Mouse (Mus musculus): ENCODE measurements at regions not wholly inside any gene's neighbourhood (a gene's known extent, or its start where the extent isn't known, plus 50 kb on each side); places are given as distances from the start of the nearest gene placed in this dataset.

DNA sequence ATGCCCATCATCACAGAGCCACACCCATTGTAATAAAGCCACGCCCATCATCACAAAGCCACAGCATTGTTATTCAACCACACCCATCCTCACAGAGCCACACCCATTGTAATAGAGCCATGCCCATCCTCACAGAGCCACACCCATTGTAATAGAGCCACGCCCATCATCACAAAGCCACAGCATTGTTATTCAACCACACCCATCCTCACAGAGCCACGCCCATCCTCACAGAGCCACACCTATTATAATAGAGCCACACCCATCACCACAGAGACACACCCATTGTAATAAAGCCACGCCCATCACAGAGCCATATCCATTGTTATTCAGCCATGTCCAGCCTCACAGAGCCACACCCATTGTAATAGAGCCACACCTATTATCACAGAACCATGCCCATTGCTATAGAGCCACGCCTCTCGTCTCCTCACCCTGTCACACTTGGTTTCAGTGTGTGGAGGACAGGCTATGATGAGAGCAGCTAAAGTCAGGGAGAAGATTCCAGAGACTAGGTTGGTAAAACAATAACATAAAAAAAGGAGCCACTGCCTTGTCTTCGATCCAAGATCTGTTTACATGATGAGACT, 85.6 kb downstream of the Gxylt1 start:
- Histone ChIP-seq H3K4me2 (no peak overlapping the region), H3K27me3 (no peaks in the 10 kb centered on the region), H3K4me3 (no peak overlapping the region), H3K27ac (no peak overlapping the region), H3K4me1 (peaks cover 7% of the 10 kb centered on the region), H3K36me3 (ENCODE audit: poor library complexity, severe bottlenecking) (no peaks in the 10 kb centered on the region), H3K9ac (no peak overlapping the region), H3K9me3 (replicated peaks) (no peaks in the 10 kb centered on the region)
- 90% methylated on average over 7 of the region's 7 CpGs for WGBS
- ATAC-seq: no peak

DNA sequence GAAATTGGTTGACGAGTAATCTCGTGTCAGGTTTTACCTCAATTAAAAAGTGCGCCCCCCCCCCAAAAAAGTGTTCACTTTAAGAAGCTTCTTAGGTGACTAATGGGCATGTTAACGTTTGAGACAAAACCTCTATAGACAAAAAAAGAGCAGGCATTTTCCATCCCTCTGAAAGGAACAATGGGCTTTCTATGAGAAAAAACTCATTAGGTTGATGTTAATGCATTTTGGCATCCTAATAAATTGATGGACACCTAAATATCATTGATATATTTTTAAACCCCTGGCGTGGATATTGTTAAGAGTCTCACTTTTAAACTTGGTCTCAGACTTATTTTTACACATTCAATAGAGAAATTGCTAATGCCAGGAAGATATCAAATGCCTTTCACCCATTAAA, 98.8 kb downstream of the Gxylt1 start:
- 68% methylated on average over 5 of the region's 5 CpGs for WGBS
- Histone ChIP-seq H3K9ac (no peak overlapping the region), H3K4me1 (no peaks in the 10 kb centered on the region), H3K9me3 (replicated peaks) (no peaks in the 10 kb centered on the region), H3K4me3 (no peak overlapping the region), H3K27me3 (no peaks in the 10 kb centered on the region), H3K27ac (no peak overlapping the region), H3K4me2 (no peak overlapping the region), H3K36me3 (ENCODE audit: poor library complexity, severe bottlenecking) (no peaks in the 10 kb centered on the region)
- no peak for ATAC-seq

DNA sequence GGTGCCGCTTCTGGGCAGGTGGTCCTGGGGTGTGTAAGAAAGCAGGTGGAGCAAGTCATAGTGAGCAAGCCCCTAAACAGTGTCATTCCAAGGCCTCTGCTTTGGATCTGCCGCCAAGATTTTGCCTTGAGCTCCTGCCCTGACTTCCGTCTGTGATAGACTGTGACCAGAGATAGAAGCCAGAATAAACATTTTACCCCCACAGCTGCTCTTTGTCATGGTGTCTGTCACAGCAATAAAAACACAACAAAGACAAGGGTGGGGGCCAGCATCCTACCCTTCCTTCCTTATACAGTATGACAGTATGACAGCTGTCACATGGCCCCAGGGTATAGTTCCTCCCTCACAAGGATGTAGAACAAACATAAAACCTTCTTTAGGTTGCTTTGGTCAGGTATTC, 106.2 kb downstream of the Gxylt1 start:
- WGBS: 90% methylated on average over 3 of the region's 3 CpGs
- Histone ChIP-seq H3K9me3 (replicated peaks) (no peaks in the 10 kb centered on the region), H3K27ac (no peak overlapping the region), H3K9ac (no peak overlapping the region), H3K4me3 (no peak overlapping the region), H3K36me3 (ENCODE audit: poor library complexity, severe bottlenecking) (no peaks in the 10 kb centered on the region), H3K4me2 (no peak overlapping the region), H3K27me3 (no peaks in the 10 kb centered on the region), H3K4me1 (no peaks in the 10 kb centered on the region)
- ATAC-seq: no peak

DNA sequence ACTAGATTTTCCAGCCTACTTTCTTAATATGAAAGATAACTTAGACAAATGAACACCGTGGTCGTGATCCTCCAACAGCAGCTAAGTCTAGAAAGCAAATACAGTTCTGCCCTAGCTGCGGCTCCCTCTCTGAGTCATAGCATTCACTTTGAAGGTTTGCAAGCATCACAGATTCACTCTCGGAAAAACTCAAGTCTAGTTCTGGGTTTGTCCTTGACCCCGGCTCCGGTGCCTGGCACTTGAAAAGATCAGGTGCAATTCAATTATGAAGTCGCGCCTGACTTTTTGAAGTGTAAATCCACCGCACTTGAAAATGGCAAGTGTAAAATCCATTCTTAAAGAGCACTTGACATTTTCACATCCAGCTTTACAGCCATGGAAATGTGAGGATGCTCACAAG, 107.5 kb downstream of the Gxylt1 start:
- H3K36me3 ChIP-seq (ENCODE audit: poor library complexity, severe bottlenecking): no peaks in the 10 kb centered on the region
- H3K9me3 ChIP-seq (replicated peaks): no peaks in the 10 kb centered on the region
- no peak overlapping the region for H3K4me2 ChIP-seq
- ATAC-seq: no peak
- H3K4me1 ChIP-seq: 0 out of 2 replicates have a peak, but pooled peaks cover under 1% of the 10 kb centered on the region
- H3K27me3 ChIP-seq: no peaks in the 10 kb centered on the region
- no peak overlapping the region for H3K27ac ChIP-seq
- no peak overlapping the region for H3K9ac ChIP-seq
- WGBS: 93% methylated on average over 9 of the region's 9 CpGs
- no peak overlapping the region for H3K4me3 ChIP-seq

DNA sequence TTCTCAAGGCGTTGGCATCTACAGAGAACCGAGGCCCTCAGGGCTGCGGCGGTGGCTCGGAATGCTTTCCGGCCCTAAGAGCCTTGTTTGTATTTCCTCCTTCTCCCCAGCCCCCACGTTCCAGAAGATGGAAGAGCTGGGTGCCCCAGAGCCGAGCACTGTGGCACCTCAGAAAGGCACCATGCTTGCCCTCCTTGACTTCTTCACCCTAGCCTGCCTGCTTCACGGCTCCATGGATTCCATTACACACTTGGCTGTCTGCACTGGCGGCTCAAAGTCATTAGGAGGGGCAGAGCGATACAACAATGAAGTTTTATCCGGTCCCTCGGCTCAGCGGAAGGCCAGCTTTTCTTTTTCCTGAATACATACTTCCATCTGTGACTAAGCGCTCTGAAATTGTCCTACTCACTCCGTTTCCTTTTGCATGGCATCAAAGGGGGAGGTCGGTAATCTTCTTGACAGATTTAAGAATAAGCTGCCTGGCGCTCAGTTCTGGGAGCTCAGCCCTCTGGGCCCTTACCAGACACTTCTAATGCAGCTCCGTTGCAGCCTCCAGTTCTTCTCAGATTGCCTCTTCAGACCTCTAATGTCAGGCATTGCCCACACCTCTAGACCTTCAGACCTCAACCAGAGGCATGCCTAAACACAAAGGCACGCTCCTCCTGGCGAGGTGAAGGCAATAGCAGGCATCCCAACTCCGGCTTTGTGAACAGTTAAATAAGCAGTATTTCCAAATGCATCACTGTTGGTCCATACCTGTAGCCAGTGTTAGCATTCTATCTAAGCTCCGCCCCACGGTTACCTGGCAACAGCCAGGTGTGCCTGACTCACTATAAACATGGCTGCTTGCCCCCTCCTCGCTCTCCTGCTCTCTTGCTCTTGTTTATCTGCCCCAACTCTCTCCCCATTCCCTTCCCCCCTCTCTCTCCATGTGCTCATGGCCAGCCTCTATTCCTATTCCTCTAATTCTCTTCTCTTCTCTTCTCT, 112.8 kb downstream of the Gxylt1 start:
- WGBS: 65% methylated on average over 25 of the region's 25 CpGs
- Histone ChIP-seq H3K27me3 (no peaks in the 10 kb centered on the region), H3K4me2 (no peak overlapping the region; the same call in 1 of the 2 replicates), H3K9me3 (replicated peaks) (no peaks in the 10 kb centered on the region), H3K36me3 (ENCODE audit: poor library complexity, severe bottlenecking) (no peaks in the 10 kb centered on the region), H3K4me1 (peaks cover 11% of the 10 kb centered on the region; the same call in 1 of the 2 replicates), H3K9ac (no peak overlapping the region), H3K27ac (no peak overlapping the region), H3K4me3 (no peak overlapping the region)
- no peak for ATAC-seq

DNA sequence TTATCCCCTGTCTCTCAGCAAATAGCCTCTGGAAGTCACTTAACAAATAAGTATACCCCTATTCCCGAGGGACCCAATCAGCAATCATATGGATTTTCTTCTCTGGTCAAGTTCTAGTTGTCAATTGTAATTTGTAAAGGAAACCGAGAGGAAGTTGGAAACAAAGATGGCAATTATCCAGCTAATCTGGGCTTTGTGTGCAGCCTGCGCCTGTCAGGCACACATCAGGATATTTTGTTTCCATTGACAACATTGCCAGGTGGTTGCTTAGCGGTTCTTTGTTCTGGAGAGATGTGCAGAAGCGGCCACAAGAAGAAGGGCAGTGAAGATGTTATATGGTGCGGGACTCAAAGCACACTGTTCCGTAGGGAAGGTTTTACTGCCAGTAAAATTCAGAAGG, 113.7 kb downstream of the Gxylt1 start:
- no peaks in the 10 kb centered on the region for H3K36me3 ChIP-seq (ENCODE audit: poor library complexity, severe bottlenecking)
- ATAC-seq: no peak
- H3K9ac ChIP-seq: no peak overlapping the region
- no peak overlapping the region for H3K4me2 ChIP-seq
- WGBS: 49% methylated on average over 7 of the region's 7 CpGs
- H3K27me3 ChIP-seq: no peaks in the 10 kb centered on the region
- no peak overlapping the region for H3K27ac ChIP-seq
- H3K4me1 ChIP-seq: peaks cover 11% of the 10 kb centered on the region; the same call in 1 of the 2 replicates
- no peaks in the 10 kb centered on the region for H3K9me3 ChIP-seq (replicated peaks)
- no peak overlapping the region for H3K4me3 ChIP-seq

DNA sequence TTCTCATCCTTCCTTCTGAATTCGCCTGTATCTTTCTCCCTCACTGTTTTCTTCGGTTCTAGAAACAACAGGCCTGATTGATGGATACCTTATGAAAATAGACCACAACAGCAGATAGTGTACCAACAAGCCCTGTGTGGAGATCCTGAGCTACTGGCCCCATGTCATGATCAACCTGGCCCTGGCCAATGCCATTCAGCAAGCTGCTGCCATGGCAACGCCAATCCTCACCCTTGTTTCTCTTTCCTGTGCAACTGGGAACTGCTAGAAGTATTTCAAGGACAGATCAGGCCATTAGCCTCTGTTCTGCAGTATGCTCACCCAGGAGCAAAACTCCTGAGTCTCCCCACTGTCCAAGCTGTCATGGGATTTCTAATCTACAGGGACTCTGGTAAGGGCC, 119.2 kb downstream of the Gxylt1 start:
- 0 out of 2 replicates have a peak, but pooled peaks cover 3% of the 10 kb centered on the region for H3K9me3 ChIP-seq (replicated peaks)
- WGBS: 81% methylated on average over 3 of the region's 3 CpGs
- no peaks in the 10 kb centered on the region for H3K36me3 ChIP-seq (ENCODE audit: poor library complexity, severe bottlenecking)
- H3K4me1 ChIP-seq: 0 out of 2 replicates have a peak, but pooled peaks cover 3% of the 10 kb centered on the region
- H3K4me2 ChIP-seq: no peak overlapping the region
- H3K27ac ChIP-seq: no peak overlapping the region
- no peaks in the 10 kb centered on the region for H3K27me3 ChIP-seq
- H3K4me3 ChIP-seq: no peak overlapping the region
- no peak overlapping the region for H3K9ac ChIP-seq
- no peak for ATAC-seq

DNA sequence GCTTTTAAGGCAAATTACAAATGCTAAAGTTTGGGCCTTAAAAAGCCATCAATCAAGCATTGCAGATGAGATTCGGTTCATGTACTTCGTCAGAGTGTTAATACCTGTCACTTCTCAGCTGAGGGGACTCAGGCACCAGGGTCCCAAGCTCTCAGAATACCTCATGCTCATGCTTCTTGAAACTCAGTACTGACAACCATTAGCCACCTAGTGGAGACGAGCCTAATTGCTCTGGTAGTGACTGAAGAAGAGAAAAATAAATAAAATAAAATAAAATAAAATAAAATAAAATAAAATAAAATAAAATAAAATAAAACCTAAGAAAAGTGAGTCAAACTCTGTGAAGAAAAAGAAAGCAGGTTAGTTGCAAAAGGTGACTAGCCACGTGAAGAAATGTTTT, 121.0 kb downstream of the Gxylt1 start:
- ATAC-seq: no peak
- Histone ChIP-seq H3K4me2 (no peak overlapping the region), H3K27me3 (no peaks in the 10 kb centered on the region), H3K4me1 (0 out of 2 replicates have a peak, but pooled peaks cover 3% of the 10 kb centered on the region), H3K27ac (no peak overlapping the region), H3K4me3 (no peak overlapping the region), H3K9ac (no peak overlapping the region), H3K9me3 (replicated peaks) (0 out of 2 replicates have a peak, but pooled peaks cover 3% of the 10 kb centered on the region), H3K36me3 (ENCODE audit: poor library complexity, severe bottlenecking) (no peaks in the 10 kb centered on the region)
- 64% methylated on average over 4 of the region's 4 CpGs for WGBS

DNA sequence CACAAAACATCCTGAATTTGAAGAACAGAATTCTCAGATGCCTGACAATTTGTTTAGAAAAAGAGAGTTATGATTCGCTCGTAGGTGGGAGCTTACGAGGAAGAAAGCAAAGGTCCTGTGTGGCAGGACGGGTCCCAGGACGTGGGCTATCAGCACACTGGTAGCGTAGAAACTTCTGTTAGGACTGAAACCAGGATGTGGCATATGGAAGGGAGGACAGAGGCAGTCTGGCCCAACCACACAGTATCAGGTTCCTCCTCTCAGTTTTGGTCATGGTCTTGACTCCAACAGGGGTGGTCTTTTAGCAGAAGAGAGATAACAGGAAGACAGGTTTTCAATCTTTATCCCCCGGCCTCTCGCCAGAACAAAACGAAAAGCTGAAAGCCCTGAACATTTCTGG, 130.1 kb downstream of the Gxylt1 start:
- ATAC-seq: no peak
- Histone ChIP-seq H3K27me3 (no peaks in the 10 kb centered on the region), H3K36me3 (ENCODE audit: poor library complexity, severe bottlenecking) (no peaks in the 10 kb centered on the region), H3K27ac (no peak overlapping the region), H3K9me3 (replicated peaks) (no peaks in the 10 kb centered on the region), H3K4me2 (no peak overlapping the region), H3K4me3 (no peak overlapping the region), H3K9ac (no peak overlapping the region), H3K4me1 (0 out of 2 replicates have a peak, but pooled peaks cover 3% of the 10 kb centered on the region)
- WGBS: 95% methylated on average over 9 of the region's 9 CpGs

DNA sequence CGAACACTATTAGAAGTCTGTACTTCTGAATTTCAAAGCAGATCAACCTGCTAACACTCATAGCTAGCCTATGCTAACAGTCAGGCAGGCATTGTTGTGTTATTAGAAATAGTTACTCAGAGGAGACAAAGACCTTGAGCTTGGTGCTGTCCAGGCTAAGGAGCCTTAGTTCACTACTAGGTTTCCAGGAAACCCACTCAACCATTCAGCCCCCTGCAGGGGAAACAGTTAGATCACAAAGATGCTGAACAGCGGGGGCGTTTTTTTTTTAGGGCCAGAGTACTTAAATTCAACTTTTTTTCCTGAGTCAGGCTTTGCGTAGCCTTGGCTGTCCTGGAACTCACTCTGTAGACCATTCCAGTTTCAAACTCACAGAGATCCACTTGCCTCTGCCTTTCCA, 130.7 kb downstream of the Gxylt1 start:
- no peaks in the 10 kb centered on the region for H3K9me3 ChIP-seq (replicated peaks)
- ATAC-seq: no peak
- no peak overlapping the region for H3K4me2 ChIP-seq
- 52% methylated on average over 4 of the region's 4 CpGs for WGBS
- H3K36me3 ChIP-seq (ENCODE audit: poor library complexity, severe bottlenecking): no peaks in the 10 kb centered on the region
- no peaks in the 10 kb centered on the region for H3K27me3 ChIP-seq
- no peak overlapping the region for H3K4me3 ChIP-seq
- H3K9ac ChIP-seq: no peak overlapping the region
- H3K4me1 ChIP-seq: 0 out of 2 replicates have a peak, but pooled peaks cover 3% of the 10 kb centered on the region
- H3K27ac ChIP-seq: no peak overlapping the region

DNA sequence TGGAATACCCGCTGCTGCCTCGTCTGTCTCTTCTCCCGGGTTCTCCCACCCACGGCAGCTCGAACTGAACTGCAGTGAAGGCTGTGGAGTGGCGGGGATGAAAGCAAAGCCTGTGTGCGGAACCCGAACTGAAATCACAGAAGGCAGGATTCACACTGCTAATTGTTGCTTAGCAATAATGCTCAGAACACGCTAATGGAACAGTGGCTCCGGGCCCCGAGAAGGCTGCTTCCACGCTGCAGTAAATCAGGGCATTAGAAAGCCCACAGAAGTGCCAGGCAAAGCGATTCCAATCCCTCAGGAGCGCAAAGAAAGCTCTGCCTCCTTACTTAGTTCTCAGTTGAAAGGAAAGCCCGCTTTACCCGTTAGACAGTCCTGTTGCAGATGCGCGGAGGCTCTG, 141.6 kb downstream of the Gxylt1 start:
- Histone ChIP-seq H3K9me3 (replicated peaks) (no peaks in the 10 kb centered on the region), H3K27ac (no peak overlapping the region), H3K9ac (no peak overlapping the region), H3K4me3 (no peak overlapping the region), H3K27me3 (no peaks in the 10 kb centered on the region), H3K36me3 (ENCODE audit: poor library complexity, severe bottlenecking) (no peaks in the 10 kb centered on the region), H3K4me2 (peak overlapping the region; percentile 39), H3K4me1 (peaks cover 7% of the 10 kb centered on the region; the same call in 1 of the 2 replicates)
- ATAC-seq: no peak
- 67% methylated on average over 18 of the region's 18 CpGs for WGBS

DNA sequence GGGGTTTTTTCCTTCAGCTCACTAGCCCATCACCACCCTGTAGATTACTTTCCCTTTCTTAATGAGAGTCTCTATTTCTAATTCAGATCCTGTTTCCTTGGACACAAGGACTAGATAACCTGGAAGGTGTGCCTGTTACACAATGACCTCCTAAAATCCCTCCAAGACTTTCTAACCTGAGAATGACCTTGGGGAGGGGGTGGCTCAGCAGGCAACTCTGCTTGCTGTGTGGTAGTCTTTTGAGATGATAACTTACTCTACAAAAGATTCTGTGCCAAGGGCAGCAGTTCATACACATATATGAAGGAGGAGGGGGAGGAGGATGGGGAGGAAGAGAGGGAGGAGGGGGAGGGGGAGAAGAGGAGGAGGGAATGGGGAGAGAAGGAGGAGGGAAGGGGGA, 143.9 kb downstream of the Gxylt1 start:
- H3K27ac ChIP-seq: no peak overlapping the region
- no peaks in the 10 kb centered on the region for H3K9me3 ChIP-seq (replicated peaks)
- no peak for ATAC-seq
- no peaks in the 10 kb centered on the region for H3K27me3 ChIP-seq
- no peak overlapping the region for H3K9ac ChIP-seq
- H3K36me3 ChIP-seq (ENCODE audit: poor library complexity, severe bottlenecking): no peaks in the 10 kb centered on the region
- no peak overlapping the region for H3K4me2 ChIP-seq
- no peak overlapping the region for H3K4me3 ChIP-seq
- H3K4me1 ChIP-seq: peaks cover 7% of the 10 kb centered on the region; the same call in 1 of the 2 replicates

Data from forebrain, embryonic 13.5 days (tissue).